ENCODE assay signal across 8 mouse cellular contexts in the genomic region with DNA sequence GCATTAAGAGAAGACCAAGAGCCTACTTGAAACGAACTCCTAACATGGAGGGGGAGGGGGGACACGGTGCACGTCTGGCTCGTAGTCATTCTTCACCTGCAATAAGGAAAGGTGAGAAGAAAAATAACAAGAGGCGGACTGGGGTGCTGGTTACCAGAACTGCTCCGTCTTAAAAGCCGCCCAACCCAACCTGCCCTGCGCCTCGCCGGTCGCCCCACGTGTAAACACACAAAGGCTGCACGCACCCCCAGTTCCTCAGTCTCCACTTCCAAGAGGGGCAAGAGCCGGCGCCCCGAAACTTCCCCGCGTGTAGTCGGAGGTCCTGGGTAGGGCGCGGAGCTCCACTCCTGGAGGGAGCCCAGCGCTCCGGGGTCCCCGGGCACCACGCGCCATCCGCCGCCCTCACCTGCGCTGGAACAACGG. TPM values are rescaled to one million over a fixed set of nuclear protein-coding genes. Genes with fewer than 3 reads are reported as not detected.
A peak's percentile ranks its signal among the peaks of the same experiment; 100 is the strongest.
DNase-seq lines count a peak whose midpoint lies in the region; ATAC-seq and TF ChIP-seq lines count a peak whose summit lies in the region.

No protein-coding gene starts in this region.

- H3K4me3 ChIP-seq in lung, embryonic 14.5 days (ENCODE audit: low read depth, low read length) = peak overlapping the region; percentile 94
- H3K4me3 ChIP-seq in hindbrain, embryonic 14.5 days (replicated peaks; ENCODE audit: low read length) = peak overlapping the region; percentile 86
- peak overlapping the region; percentile 87 for H3K4me3 ChIP-seq in midbrain, embryonic 14.5 days (replicated peaks; ENCODE audit: low read depth, low read length)

- H3K27ac ChIP-seq in lung, embryonic 14.5 days (ENCODE audit: low read depth) = peak overlapping the region; percentile 97
- H3K27ac ChIP-seq in hindbrain, embryonic 14.5 days = peak overlapping the region; percentile 83
- H3K27ac ChIP-seq in midbrain, embryonic 14.5 days (replicated peaks; ENCODE audit: low read depth, low read length) = peak overlapping the region; percentile 85

- H3K4me1 ChIP-seq in lung, embryonic 14.5 days (ENCODE audit: insufficient read depth) = 0 out of 2 replicates have a peak, but pooled peaks cover 2% of the 10 kb centered on the region
- peaks cover 16% of the 10 kb centered on the region for H3K4me1 ChIP-seq in hindbrain, embryonic 14.5 days (replicated peaks; ENCODE audit: control insufficient read depth, insufficient read depth, low read length)
- H3K4me1 ChIP-seq in midbrain, embryonic 14.5 days (ENCODE audit: control insufficient read depth, insufficient read depth, low read length) = peaks cover 2% of the 10 kb centered on the region; the same call in 1 of the 2 replicates

- H3K9me3 ChIP-seq in lung, embryonic 14.5 days (ENCODE audit: low read depth, low read length) = no peaks in the 10 kb centered on the region
- H3K9me3 ChIP-seq in hindbrain, embryonic 14.5 days (ENCODE audit: control insufficient read depth, low read length) = no peaks in the 10 kb centered on the region
- no peaks in the 10 kb centered on the region for H3K9me3 ChIP-seq in midbrain, embryonic 14.5 days (ENCODE audit: control insufficient read depth, low read length)

- H3K36me3 ChIP-seq in lung, embryonic 14.5 days (ENCODE audit: insufficient read depth) = peaks cover 13% of the 10 kb centered on the region
- H3K36me3 ChIP-seq in hindbrain, embryonic 14.5 days (replicated peaks; ENCODE audit: control insufficient read depth, insufficient read depth) = no peaks in the 10 kb centered on the region
- H3K36me3 ChIP-seq in midbrain, embryonic 14.5 days (ENCODE audit: control insufficient read depth, insufficient read depth, low read length) = no peaks in the 10 kb centered on the region

- peak overlapping the region; percentile 71 for H3K4me2 ChIP-seq in lung, embryonic 14.5 days
- H3K4me2 ChIP-seq in hindbrain, embryonic 14.5 days (replicated peaks) = peak overlapping the region; percentile 65
- H3K4me2 ChIP-seq in midbrain, embryonic 14.5 days (ENCODE audit: low read length) = peak overlapping the region; percentile 76

- WGBS in lung, embryonic 14.5 days = under 1% methylated on average over 25 of the region's 30 CpGs
- under 1% methylated on average over 30 of the region's 30 CpGs for WGBS in hindbrain, embryonic 14.5 days
- under 1% methylated on average over 30 of the region's 30 CpGs for WGBS in midbrain, embryonic 14.5 days

- DNase-seq in lung, embryonic 14.5 days = no peak
- DNase-seq in lung, postnatal 10 days = no peak
- peak; percentile 29 for DNase-seq in c-Kit-positive CD71-positive TER-119-positive erythroid progenitor cells, embryonic 14.5 days (ENCODE audit: low spot score)
- no peak for DNase-seq in hindbrain, embryonic 14.5 days (ENCODE audit: low spot score)
- DNase-seq in midbrain, embryonic 14.5 days = no peak
- no peak for DNase-seq in cerebellum, adult 11-12 months
- no peak for DNase-seq in natural killer cell, adult 2 months (ENCODE audit: low spot score in 2 of 2)
- DNase-seq in layer of hippocampus, postnatal 10 days (ENCODE audit: low spot score in 2 of 2) = no peak

- no peak for TF ChIP-seq CTCF in lung, embryonic 14.5 days (IDR thresholded peaks at IDR 0.05; ENCODE audit: low read depth)

- ATAC-seq in lung, embryonic 14.5 days (ENCODE audit: insufficient read depth) = peak; percentile 10; the same call in 1 of the 2 replicates
- no peak for ATAC-seq in hindbrain, embryonic 14.5 days (ENCODE audit: low FRiP score)
- no peak for ATAC-seq in midbrain, embryonic 14.5 days (ENCODE audit: low FRiP score, low TSS enrichment)

- H3K9ac ChIP-seq in lung, embryonic 14.5 days = peak overlapping the region; percentile 97
- peak overlapping the region; percentile 86 for H3K9ac ChIP-seq in hindbrain, embryonic 14.5 days
- peak overlapping the region; percentile 82 for H3K9ac ChIP-seq in midbrain, embryonic 14.5 days (replicated peaks; ENCODE audit: low read length)

- no peaks in the 10 kb centered on the region for H3K27me3 ChIP-seq in lung, embryonic 14.5 days (ENCODE audit: insufficient read depth, low read length)
- no peaks in the 10 kb centered on the region for H3K27me3 ChIP-seq in hindbrain, embryonic 14.5 days (ENCODE audit: control insufficient read depth, insufficient read depth, low read length)
- H3K27me3 ChIP-seq in midbrain, embryonic 14.5 days (ENCODE audit: control insufficient read depth, insufficient read depth, low read length) = no peaks in the 10 kb centered on the region

RNA-seq across cellular contexts. Expression of a gene that starts 1.9 kb away (rescaled TPM):
- polyA plus RNA-seq in lung, embryonic 14.5 days (2014; fragmentation: Nextera tagmentation; extraction: Ambion mirVana) = 150 and 151 TPM in 2 replicates
- polyA plus RNA-seq in hindbrain, embryonic 14.5 days (2014; fragmentation: Nextera tagmentation; extraction: Ambion mirVana) = 45.6 and 48.1 TPM in 2 replicates
- polyA plus RNA-seq in midbrain, embryonic 14.5 days (2014; fragmentation: Nextera tagmentation; extraction: Ambion mirVana) = 60.5 and 89.8 TPM in 2 replicates
- 10 to 100 TPM in 1 of 2 experiments, 1 to 10 TPM in 1; 9.3 to 10.5 TPM for total RNA-seq in layer of hippocampus, postnatal 10 days (2021)

RNA-seq across cellular contexts. Expression of a gene that starts 48.3 kb away (rescaled TPM):
- 10.4 and 11.2 TPM in 2 replicates for polyA plus RNA-seq in lung, embryonic 14.5 days (2014; fragmentation: Nextera tagmentation; extraction: Ambion mirVana)
- polyA plus RNA-seq in hindbrain, embryonic 14.5 days (2014; fragmentation: Nextera tagmentation; extraction: Ambion mirVana) = 5.0 and 8.8 TPM in 2 replicates
- 8.7 and 11.8 TPM in 2 replicates for polyA plus RNA-seq in midbrain, embryonic 14.5 days (2014; fragmentation: Nextera tagmentation; extraction: Ambion mirVana)
- 1 to 10 TPM; 9.5 to 9.9 TPM for total RNA-seq in layer of hippocampus, postnatal 10 days (2021)
